Mouse (Mus musculus): ENCODE results near the gene Ophn1.

- TF ChIP-seq CTCF (IDR thresholded peaks at IDR 0.05; ENCODE audit: low read depth) (no peak), EP300 (IDR thresholded peaks at IDR 0.05; ENCODE audit: low read depth) (no peak)
Observed at GRCm38 (mm10) chrX:98841606-98842005, 49.2 kb downstream of the Ophn1 start.

Measured in liver, postnatal 0 days (tissue).